Mouse (Mus musculus) adrenal gland, postnatal 14 days (tissue): ENCODE measurements around the gene Gm2075. TPM values are rescaled to one million over a fixed set of nuclear protein-coding genes. Genes with fewer than 3 reads are reported as not detected.
"Not testable (repeated sequence)": the region's sequence is repeated elsewhere in the genome, so short reads cannot be mapped to it uniquely, and the experiment has no call there.

Experiments
- DNase-seq: peaks from one replicate; pipeline ENCODE4 v3.0.0; 2021; ENCODE audit warnings: mixed read lengths
- long read RNA-seq, 2 experiments: library from polyadenylated mRNA; stranded (forward); transcript quantifications; one replicate each; pipeline ENCODE4 v2.0.0; 2021
- total RNA-seq: library from RNA; stranded (reverse); gene quantifications from 2 replicates; pipeline ENCODE4 v1.2.3, GENCODE M21; 2021

The Gm2075 gene
- not detected in 2 replicates for total RNA-seq
- long read RNA-seq, experiment 1: 0 reads
- long read RNA-seq, experiment 2: 0 reads

DNA sequence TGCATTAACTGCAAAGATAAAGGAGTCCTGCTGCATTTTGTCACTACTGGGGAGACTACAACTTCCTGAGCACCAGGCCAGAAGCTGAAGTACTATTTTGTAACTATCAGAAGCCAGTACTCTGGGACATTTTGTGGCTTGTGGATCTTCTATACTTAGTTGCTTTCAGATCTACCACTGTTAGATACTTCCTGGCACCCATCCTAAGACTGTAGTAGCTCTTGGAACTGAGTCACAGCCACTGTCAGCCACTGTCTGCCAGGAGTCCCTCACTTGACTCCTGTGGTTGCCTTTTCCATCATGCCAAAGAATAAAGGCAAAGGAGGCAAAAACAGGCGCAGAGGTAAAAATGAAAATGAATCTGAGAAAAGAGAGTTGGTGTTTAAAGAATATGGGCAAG, at the start of gene Gm2075:
Gene Gm2075 (plus strand): TSS at position 301 of the 400 bp plus-strand sequence.
- DNase-seq: not testable (repeated sequence)

DNA sequence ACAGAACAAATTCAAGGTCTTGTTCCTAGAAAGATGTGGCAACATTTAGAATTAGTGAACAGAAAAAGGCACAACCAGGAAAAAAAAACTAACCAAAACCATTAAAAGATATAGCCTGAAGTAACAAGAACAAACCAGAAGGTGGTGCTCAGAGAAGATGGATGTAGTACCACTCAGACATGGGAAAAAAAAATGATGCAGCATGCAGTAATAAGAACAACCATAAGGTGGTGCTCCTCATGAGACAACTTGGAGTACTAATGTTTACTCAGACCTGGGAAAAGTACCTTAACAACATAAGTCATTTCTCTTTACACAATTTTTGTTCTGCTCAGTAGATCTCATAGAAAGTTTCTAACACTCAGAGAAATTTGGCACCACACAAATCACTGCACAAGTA, 27.6 kb upstream of the Gm2075 start:
- DNase-seq: not testable (repeated sequence)

DNA sequence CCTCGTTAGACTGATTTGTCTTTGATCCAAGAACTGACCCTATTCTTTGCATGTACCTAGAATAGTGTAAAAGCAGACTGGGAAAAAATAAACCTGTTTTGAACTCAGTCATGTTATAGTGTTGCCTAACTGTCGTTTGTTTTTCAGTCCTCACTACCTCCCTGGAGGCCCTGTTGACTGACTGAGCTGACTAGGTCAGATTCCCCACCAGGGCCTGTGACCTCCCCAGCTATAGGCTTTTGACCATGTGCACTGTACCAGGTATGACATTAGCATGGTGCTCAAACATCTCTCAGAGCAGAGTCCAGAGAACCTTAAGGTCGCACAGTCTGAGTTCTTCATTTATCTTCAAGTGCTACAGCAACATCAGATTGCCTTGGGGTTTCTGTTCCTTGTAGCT, 7.5 kb upstream of the Gm2075 start:
- DNase-seq: not testable (repeated sequence)

DNA sequence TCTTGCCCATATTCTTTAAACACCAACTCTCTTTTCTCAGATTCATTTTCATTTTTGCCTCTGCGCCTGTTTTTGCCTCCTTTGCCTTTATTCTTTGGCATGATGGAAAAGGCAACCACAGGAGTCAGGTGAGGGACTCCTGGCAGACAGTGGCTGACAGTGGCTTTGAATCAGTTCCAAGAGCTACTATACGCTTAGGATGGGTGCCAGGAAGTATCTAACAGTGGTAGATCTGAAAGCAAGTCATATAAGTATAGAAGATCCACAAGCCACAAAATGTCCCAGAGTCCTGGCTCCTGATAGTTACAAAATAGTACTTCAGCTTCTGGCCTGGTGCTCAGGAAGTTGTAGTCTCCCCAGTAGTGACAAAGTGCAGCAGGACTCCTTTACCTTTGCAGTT, 7.0 kb downstream of the Gm2075 start, which contains the start of gene Gm6803:
Gene Gm6803 (minus strand): TSS at position 101 of the 400 bp plus-strand sequence.
- DNase-seq: not testable (repeated sequence)

DNA sequence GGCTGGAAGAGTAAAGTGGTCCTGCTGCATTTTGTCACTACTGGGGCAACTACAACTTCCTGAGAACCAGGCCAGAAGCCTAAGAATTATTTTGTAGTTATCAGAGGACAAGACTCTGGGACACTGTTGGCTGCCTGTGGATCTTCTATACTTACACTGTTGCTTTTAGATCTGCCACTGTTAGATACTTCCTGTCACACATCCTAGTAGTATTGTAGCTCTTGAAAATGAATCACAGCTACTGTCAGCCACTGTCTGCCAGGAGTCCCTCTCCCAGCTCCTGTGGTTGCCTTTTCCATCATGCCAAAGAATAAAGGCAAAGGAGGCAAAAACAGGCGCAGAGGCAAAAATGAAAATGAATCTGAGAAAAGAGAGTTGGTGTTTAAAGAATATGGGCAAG, 15.1 kb downstream of the Gm2075 start, which contains the start of gene Gm2056:
Gene Gm2056 (plus strand): TSS at position 301 of the 400 bp plus-strand sequence.
- not testable (repeated sequence) for DNase-seq

DNA sequence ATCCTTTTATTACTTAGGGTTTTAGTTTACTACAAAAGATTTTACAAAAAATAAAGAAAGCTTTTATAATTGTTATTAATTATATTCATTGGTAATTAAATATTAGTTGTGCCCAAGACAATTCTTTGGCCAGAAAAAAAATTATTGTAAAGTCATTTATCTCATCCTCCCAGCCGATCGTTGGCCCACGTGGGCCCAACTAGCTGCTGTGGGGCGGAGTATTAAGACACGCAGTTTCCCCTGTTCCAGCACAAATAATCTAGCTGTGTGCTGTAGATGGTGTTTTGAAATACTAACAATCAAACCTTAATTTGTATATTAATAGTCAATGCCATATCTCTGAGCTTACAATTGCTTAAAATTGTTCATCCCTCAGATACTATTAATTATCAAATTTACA, 20.6 kb downstream of the Gm2075 start:
- DNase-seq: not testable (repeated sequence)

DNA sequence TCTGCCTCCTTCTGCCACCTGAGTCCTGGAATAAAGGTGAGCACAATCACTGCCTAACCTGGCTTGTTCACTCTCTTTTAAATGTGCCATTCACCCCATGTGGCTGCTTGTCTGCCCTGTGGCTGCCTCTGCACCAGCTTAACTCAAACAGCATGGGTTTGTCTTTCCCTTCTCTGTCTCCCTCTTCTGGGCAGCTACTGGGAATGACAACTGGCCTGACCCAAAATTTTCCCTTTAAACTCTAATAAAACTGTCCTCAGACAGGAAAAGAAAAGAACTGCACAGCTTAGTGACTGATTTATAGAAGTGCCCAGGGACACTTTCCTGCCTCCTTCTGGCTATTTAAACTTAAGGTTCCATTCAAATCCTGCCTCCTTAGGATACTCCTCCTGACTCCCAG, 27.4 kb downstream of the Gm2075 start:
- DNase-seq: not testable (repeated sequence)

DNA sequence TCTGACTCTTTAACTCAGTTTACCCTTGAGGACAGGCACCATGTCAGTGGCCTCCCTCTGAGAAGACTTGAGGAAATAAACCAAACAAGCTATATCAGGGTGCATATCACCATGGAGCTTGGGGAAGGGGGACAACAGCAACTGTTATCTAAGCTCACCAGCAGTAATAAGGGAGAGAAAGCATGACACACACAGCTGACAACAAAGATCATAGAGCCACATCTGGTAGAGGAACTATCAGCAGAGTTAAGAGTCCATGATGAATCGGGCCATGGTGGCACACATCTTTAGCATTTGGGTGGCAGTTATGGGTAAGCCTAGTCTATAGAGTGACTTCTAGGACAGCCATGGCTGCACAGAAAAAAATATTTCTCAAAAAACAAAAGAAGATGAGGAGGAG, 28.1 kb downstream of the Gm2075 start:
- DNase-seq: not testable (repeated sequence)

DNA sequence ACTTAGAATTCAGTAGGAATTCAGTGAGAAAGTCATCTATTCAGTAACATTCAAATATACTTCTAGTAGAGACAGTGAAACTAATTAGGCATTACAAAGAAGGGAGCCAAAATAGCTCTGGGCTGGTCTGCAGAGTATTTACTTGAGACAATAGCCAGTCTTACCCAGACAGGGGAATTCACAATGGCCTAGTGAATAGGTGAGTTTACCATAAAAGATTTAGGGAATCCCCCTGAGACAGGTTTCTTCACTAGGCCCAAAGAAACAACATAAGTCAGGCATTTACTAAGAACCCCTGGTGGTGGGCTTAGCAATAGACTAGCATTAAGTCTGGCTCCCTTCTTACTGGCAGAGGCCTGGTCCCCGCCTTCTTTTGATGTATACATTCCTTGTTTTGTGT, 33.6 kb downstream of the Gm2075 start:
- not testable (repeated sequence) for DNase-seq

Other genes with a start within 250 kb of the Gm2075 start
- not detected in 2 replicates for gene Gm21319, start 236.1 kb upstream of the Gm2075 start, total RNA-seq
- gene Gm21936, start 216.3 kb upstream of the Gm2075 start, total RNA-seq: not detected in 2 replicates
- gene BB287469, start 195.3 kb upstream of the Gm2075 start, total RNA-seq: not detected in 2 replicates
- gene Gm2001, start 169.5 kb upstream of the Gm2075 start, total RNA-seq: not detected in 2 replicates
- gene Gm2016, start 137.8 kb upstream of the Gm2075 start, total RNA-seq: not detected in 2 replicates
- gene Gm2022, start 116.5 kb upstream of the Gm2075 start, total RNA-seq: not detected in 2 replicates
- gene Gm2035, start 92.0 kb upstream of the Gm2075 start, total RNA-seq: not detected in 2 replicates
- gene Gm2042, start 57.8 kb upstream of the Gm2075 start, total RNA-seq: not detected in 2 replicates
- gene Gm6803, start 6.9 kb downstream of the Gm2075 start, total RNA-seq: not detected in 2 replicates
- gene Gm2056, start 15.2 kb downstream of the Gm2075 start, total RNA-seq: not detected in 2 replicates
- not detected in 2 replicates for gene Gm16368, start 71.8 kb downstream of the Gm2075 start, total RNA-seq
- not detected in 2 replicates for gene Gm10436, start 170.3 kb downstream of the Gm2075 start, total RNA-seq
- gene Gm8332, start 238.3 kb downstream of the Gm2075 start, total RNA-seq: not detected in 2 replicates